Mouse (Mus musculus): ENCODE results near the gene Prlh.
A peak's percentile ranks its signal among the peaks of the same experiment; 100 is the strongest.

Gene Prlh

GRCm38 (mm10) chr1:90952808-90953207 is at the start of gene Prlh:
Prlh (plus strand) TSS chr1:90953108.
- DNase-seq: no peak

- DNase-seq: no peak
These were observed 49.5 kb upstream of the Prlh start for GRCm38 (mm10) chr1:90903211-90903945.

DNA sequence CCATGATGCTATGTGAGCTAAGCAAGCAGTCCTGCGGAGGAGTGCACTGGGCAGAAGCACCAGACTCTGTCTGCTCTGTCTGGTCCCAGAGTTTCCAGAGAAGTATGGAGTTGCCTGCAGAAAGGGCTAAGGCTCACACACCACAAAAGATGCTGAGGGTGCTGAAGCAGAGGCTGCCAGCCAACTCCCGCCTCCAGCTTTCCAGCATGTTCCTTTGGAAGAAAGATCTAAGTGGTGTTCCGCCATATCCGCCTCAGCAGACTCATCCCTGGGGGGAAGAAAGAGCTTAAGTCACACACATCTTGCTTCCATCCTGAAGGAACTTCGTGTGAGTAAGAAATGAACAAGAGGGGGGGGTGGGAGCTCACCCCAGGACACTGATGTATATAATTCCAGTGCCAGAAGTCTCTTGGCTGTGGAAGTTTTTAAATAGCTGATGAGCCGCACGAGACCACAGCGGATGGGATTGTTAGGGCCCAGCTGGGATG is 48.9 kb upstream of the Prlh start:
- peak; percentile 57 to 83 for DNase-seq

DNA sequence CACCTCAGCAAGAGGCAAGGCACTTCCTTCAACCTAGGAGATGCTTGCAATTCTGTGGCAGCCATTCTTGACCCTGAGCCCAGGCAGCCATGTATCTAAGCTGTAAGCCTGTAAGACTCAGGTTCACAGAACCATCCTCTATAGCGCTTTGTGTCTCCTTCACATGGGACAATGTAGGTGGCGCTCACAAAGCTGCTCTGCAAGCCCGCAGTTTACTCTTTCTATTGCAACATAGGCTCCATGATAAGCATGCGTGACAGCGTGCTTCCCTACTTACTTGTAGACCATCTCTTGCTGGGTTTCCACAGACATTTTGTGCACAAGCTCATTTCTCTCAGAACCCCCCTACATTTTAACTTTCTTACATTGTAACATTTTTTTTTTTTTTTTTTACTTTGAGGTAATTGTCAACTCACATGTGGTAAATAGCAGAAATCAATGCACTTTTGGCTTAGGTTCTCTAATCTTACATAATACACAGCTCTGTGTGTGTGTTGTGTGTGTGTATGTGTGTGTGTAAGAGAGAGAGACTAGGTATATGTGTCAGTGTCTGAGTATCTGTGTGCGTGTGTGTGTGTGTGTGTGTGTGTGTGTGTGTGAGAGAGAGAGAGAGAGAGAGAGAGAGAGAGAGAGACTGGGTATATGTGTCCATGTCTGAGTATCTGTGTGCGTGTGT is 48.0 kb upstream of the Prlh start:
- no peak for DNase-seq

- DNase-seq: peak; percentile 47 to 74
These were observed 46.6 kb upstream of the Prlh start for GRCm38 (mm10) chr1:90906357-90906756.

DNA sequence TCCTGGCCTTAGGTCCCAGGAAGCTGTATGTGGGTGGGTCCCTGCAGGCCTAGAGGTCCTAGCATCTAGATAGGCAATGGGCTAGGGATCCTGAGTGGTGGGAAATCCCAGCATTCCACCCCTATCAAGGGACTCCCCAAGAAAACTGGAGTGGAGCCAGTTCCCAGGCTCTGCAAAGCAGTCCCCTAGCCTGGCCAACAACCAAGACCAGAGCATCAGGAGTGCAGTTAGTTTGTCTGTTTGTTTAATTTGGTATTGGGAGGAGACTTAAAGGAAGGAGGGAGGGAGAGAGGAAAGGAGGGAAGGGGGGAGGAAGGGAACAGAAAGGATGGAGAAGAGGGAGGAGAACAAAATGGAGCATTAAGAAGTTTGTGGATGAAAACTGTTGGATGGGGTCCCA is 43.7 kb upstream of the Prlh start:
- peak; percentile 47 to 66 for DNase-seq

DNA sequence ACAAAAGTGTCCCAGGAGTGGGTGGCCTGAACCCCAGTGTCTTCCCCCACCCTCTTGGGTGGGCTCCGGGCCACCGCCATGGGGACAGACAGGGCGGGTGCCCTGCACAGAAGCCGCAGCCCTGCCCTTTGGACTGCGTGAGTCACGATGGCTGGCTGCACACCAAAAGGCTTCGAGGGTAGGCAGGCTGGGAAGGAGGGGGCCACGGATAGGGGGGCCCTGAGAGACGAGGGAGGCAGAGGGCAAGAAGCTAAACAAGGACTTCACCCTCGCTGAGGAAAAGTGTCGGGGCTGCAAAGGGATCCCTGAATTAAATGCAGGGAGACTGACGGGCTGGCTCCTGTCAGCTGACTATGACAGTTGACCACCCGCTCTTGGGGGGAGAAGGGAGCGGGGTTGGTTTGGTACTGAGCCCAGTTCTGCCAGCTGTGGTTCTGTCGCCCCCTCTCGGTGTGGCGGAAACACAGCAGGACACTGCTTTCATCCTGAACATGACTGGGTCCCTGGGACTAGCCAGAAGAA is 43.2 kb upstream of the Prlh start:
- peak; percentile 73 to 85 for DNase-seq

DNA sequence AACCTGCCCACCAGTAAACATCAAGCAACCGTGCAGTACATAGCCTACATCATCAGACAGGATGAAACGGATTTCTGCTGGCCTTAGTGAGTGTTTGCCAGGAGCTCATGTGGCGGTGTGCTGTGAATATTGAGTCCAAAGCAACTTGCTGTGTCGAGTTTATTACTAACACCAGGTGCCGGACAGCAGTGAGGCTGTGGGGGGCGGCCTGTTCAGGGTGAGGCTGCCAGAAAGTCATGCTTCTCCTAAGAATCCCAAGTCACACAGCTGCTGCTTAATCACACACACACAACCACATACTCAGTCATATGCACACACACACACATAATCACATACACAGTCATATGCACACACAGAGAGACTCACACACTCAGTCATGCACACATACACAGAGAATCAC is 39.7 kb upstream of the Prlh start:
- peak in 1 of 2 experiments; percentile 17 for DNase-seq

DNA sequence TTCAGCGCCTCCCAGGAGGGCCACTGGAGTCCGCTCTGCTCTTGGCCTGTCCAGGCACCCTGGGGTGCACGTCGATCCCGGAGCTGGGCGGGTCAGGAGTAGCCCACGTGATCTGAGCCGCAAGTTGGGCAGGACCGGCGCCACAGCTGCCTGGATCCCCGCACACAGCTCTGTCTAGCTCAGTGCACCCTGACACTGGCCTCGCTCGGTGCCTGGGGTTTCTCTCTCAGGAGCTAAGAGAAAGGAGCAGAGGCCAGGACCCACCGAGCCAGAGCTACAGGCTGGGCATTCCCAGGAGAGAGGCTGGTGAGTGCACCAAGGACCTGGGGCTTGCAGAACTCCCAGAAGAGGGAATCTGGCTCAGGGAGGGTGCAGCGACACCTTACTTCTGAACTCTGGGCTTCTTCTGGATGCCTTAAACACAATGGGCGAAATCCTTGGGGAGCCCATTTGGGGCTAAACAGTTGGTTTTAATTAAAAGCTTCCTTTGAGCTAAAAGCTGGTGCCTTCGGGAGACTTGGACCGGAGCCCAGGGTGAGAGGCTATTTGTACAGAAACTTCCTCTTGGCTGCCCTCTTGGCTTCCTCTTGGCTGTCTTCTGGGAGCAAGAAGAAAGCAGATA is 37.8 kb upstream of the Prlh start, which contains the start of gene Mlph:
Gene Mlph (plus strand): TSS at position 138 of the 622 bp plus-strand sequence.
- peak; percentile 65 to 80 for DNase-seq

DNA sequence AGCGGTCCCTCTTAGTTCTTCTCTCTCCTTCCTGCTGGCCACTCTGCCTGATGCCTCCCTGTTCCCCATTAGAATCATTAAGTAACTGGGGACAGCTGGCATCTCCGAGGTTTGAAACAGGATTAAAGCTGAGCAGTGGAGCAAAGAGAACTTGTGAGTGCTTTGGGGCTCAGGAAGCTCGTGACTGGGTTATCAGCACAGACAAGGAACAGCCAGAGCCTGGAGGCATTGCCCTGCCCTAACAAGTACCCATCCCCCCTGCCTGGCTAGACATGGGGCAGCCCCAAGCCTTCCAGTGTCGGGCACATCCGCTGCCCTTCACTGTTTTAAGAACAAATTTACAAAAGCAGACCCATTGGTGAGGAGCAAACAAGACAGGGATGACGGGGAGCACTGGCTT is 35.4 kb upstream of the Prlh start:
- DNase-seq: no peak

DNA sequence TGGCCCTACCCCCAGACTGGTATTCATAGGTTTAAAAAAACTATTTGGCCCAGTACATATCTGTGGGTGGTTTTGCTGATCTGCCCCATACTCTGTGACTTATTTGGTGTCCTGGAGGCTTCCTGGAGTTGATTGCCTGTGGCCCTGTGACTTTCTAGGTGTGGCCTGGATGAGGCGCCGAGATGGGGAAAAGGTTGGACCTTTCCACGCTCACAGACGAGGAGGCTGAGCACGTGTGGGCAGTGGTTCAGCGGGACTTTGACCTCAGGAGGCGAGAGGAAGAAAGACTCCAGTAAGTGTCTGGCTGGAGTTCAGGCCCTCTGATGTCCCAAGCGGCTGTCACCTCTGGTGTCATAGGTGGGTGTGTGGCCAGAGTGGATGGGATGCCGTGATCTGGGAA is 31.2 kb upstream of the Prlh start:
- no peak for DNase-seq

GRCm38 (mm10) chr1:90926030-90926429 is 26.9 kb upstream of the Prlh start:
- no peak for DNase-seq

DNA sequence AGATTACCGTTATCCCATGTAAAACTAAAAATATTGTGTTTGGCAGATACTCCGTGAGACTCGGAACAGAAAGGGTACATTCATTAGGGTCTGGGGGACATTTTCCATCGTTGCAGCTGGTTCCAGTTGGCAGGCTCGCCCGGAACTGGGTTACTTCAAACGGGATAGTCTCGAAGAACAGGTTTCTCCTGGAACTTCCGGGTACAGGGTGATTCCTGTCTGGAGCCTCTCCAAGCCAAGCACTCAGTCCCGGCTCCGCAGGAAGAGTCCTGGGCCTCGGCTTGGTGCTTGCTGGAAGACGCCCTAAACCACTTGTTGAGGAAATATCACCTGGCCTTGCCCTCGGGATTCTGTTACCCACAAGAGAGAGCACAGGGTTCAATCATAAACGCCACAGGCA is 25.6 kb upstream of the Prlh start:
- peak; percentile 68 to 78 for DNase-seq

DNA sequence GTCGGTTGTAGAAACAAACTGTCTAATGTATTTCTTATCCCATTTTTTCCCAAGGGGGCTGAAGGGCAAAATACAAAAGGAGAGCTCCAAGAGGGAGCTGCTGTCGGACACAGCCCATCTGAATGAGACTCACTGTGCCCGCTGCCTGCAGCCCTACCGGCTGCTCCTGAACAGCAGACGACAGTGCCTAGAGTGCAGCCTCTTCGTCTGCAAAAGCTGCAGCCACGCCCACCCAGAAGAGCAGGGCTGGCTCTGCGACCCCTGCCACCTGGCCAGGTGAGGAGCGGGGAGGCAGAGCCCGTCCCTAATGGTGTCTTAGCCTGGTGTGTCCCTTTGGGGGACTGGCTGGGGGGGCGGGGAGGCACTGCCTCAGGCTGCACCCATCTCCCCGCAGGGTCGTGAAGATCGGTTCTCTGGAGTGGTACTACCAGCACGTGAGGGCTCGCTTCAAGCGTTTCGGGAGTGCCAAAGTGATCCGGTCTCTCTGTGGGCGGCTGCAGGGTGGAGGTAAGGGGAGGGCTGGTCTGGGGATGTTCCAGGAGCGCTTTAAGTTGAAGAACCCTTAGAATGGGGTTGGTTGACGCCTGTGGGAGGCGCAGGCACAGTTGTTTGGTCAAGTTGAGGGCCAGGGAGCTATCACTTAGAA is 24.9 kb upstream of the Prlh start:
- peak in 1 of 2 experiments; percentile 34 for DNase-seq

GRCm38 (mm10) chr1:90928575-90928934 is 24.4 kb upstream of the Prlh start:
- DNase-seq: peak; percentile 85 to 90

DNA sequence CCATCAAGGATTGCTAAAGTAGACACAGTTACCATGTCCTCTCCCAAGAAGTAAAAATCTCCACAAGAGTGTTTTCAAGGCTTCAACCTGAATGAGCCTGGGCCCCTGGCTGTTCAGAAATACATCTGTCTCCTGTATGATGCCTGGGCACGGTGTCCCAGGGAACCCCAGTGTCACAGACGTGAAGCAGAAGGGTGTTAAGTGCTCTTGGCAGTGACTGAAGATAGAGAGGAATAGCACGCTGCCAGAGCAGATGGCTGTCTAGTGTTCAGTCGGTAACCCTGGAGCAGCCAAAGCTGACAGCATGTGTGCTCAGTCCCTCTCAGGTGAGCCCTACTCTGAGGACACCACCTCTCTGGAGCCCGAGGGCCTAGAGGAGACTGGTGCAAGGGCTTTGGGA is 19.9 kb upstream of the Prlh start:
- DNase-seq: no peak

- DNase-seq: no peak
These were observed 15.9 kb upstream of the Prlh start for GRCm38 (mm10) chr1:90936990-90937389.

GRCm38 (mm10) chr1:90939980-90940379 is 12.9 kb upstream of the Prlh start:
- DNase-seq: no peak

GRCm38 (mm10) chr1:90945171-90945570 is 7.7 kb upstream of the Prlh start:
- DNase-seq: peak; percentile 15 to 34

- no peak for DNase-seq
These were observed 5.7 kb upstream of the Prlh start for GRCm38 (mm10) chr1:90947252-90947651.

GRCm38 (mm10) chr1:90949309-90949708 is 3.6 kb upstream of the Prlh start:
- no peak for DNase-seq

DNA sequence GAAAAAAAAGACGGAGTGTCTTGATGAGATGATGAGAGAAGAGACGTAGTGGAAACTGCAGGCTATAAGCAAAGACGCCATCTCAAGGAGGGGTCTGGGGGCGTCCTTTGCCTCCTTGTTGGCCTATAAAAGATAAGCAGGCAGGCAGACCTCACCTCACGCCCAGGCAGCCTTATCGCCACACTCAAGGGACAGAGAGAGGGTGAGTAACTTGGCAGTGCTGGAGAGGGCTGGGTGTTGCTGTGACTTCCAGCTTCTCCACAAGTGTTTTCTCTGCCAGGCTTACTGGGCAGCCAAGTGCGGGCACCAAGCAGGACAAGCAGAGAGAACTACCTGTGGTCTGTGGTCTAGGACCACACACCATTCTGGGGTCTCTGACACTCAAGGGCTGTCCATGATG is 1.2 kb upstream of the Prlh start:
- DNase-seq: peak in 1 of 2 experiments; percentile 33

DNA sequence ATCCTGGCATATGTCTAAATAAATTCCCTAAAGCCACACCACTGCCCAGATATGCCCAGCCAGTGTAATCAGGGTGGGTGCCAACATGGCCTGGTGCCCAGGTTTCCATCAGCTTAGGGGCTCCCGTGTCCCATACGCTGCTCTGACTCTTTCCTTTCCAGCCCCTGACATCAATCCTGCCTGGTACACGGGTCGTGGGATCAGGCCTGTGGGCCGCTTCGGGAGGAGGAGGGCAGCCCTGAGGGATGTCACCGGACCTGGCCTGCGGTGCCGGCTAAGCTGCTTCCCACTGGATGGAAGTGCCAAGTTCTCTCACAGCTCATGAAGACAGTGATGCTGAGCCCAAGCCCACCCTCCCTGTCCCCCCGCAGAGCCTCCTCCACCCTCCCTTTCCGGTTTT is 780 bp downstream of the Prlh start:
- peak in 1 of 2 experiments; percentile 38 for DNase-seq

Measured in lung, postnatal 4 days (tissue).